Mouse (Mus musculus) kidney, postnatal 25 days (tissue): ENCODE data around the gene Dlgap1.
A peak's percentile ranks its signal among the peaks of the same experiment; 100 is the strongest.

ENCODE experiments used
- DNase-seq, 2 experiments: peaks; one replicate each; pipeline ENCODE4 v3.0.0; 2021; ENCODE audit warnings: mixed read lengths in 2 of 2

The Dlgap1 gene

GRCm38 (mm10) chr17:70737424-70737823, 768.6 kb downstream of the Dlgap1 start:
- peak; percentile 82 to 88 for DNase-seq

GRCm38 (mm10) chr17:70738168-70738854, 769.4 kb downstream of the Dlgap1 start:
- peak; percentile 92 to 95 for DNase-seq

- no peak for DNase-seq
These were observed 770.5 kb downstream of the Dlgap1 start for GRCm38 (mm10) chr17:70739346-70739745.

GRCm38 (mm10) chr17:70741696-70742095, 772.8 kb downstream of the Dlgap1 start:
- DNase-seq, result no peak

- no peak for DNase-seq
These were observed 775.8 kb downstream of the Dlgap1 start for GRCm38 (mm10) chr17:70744570-70745153.

- no peak for DNase-seq
These were observed 776.5 kb downstream of the Dlgap1 start for GRCm38 (mm10) chr17:70745385-70745784.

- DNase-seq, result peak; percentile 50 to 64
These were observed 777.7 kb downstream of the Dlgap1 start for GRCm38 (mm10) chr17:70746379-70747079.

GRCm38 (mm10) chr17:70747731-70748475, 779.0 kb downstream of the Dlgap1 start:
- DNase-seq, result peak in 1 of 2 experiments; percentile 23

- DNase-seq, result no peak
These were observed 779.6 kb downstream of the Dlgap1 start for GRCm38 (mm10) chr17:70748476-70748830.

- DNase-seq, result no peak
These were observed 780.2 kb downstream of the Dlgap1 start for GRCm38 (mm10) chr17:70748964-70749650.

- DNase-seq, result no peak
These were observed 781.6 kb downstream of the Dlgap1 start for GRCm38 (mm10) chr17:70750236-70751160.

GRCm38 (mm10) chr17:70751161-70751651, 782.3 kb downstream of the Dlgap1 start:
- DNase-seq, result peak; percentile 84 to 91

GRCm38 (mm10) chr17:70751676-70752075, 782.8 kb downstream of the Dlgap1 start:
- no peak for DNase-seq

GRCm38 (mm10) chr17:70753444-70754032, 784.7 kb downstream of the Dlgap1 start:
- peak; percentile 42 to 61 for DNase-seq

- peak in 1 of 2 experiments; percentile 72 for DNase-seq
These were observed 785.2 kb downstream of the Dlgap1 start for GRCm38 (mm10) chr17:70754041-70754440.

- no peak for DNase-seq
These were observed 785.8 kb downstream of the Dlgap1 start for GRCm38 (mm10) chr17:70754638-70755037.

GRCm38 (mm10) chr17:70755039-70755668, 786.3 kb downstream of the Dlgap1 start:
- DNase-seq, result peak; percentile 90 to 96

GRCm38 (mm10) chr17:70755669-70756263, 786.9 kb downstream of the Dlgap1 start:
- DNase-seq, result peak in 1 of 2 experiments; percentile 34

GRCm38 (mm10) chr17:70762001-70762400, 793.1 kb downstream of the Dlgap1 start:
- DNase-seq, result no peak

GRCm38 (mm10) chr17:70762634-70763033, 793.8 kb downstream of the Dlgap1 start:
- DNase-seq, result no peak
